Mouse (Mus musculus) ES-E14 (cell line): Measurements from ENCODE around the gene Slc52a3.
A peak's percentile ranks its signal among the peaks of the same experiment; 100 is the strongest.

Source experiments
- CHD2 ChIP-seq: IDR thresholded peaks from 2 replicates; pipeline ENCODE4 v1.6.1; 2014; ENCODE audit warnings: mild to moderate bottlenecking, low read depth, low read length, inconsistent platforms
- HCFC1 ChIP-seq: IDR thresholded peaks from 2 replicates; pipeline ENCODE4 v1.6.1; 2012; ENCODE audit warnings: low read length, inconsistent platforms, borderline replicate concordance; ENCODE audit not compliant: insufficient read depth
- MAFK ChIP-seq: IDR thresholded peaks from 2 replicates; pipeline ENCODE4 v1.6.1; 2014; ENCODE audit warnings: mild to moderate bottlenecking, low read depth, low read length, inconsistent platforms; ENCODE audit not compliant: insufficient read depth
- ZC3H11A ChIP-seq: IDR thresholded peaks from 2 replicates; pipeline ENCODE4 v1.6.1; 2012; ENCODE audit warnings: low read depth, mild to moderate bottlenecking, inconsistent platforms, low read length, borderline replicate concordance
- ZNF384 ChIP-seq: IDR thresholded peaks from 2 replicates; pipeline ENCODE4 v1.6.1; 2012; ENCODE audit warnings: low read depth, low read length, inconsistent platforms

- no peak for TF ChIP-seq MAFK
- TF ChIP-seq CHD2, result no peak
- no peak for TF ChIP-seq ZNF384
- TF ChIP-seq HCFC1, result peak; percentile 20; the same call in 1 of the 2 replicates
- TF ChIP-seq ZC3H11A, result peak; percentile 21; the same call in 1 of the 2 replicates
Observed at GRCm38 (mm10) chr2:152029252-152030082, 33.2 kb downstream of the Slc52a3 start.
